Mouse (Mus musculus) gastrocnemius, adult 8-10 months (tissue): ENCODE results near the gene Rcsd1. TPM values are rescaled to one million over a fixed set of nuclear protein-coding genes. Genes with fewer than 3 reads are reported as not detected.

ENCODE experiments used
- DNase-seq, 2 experiments: peaks; one replicate each; pipeline ENCODE4 v3.0.0; 2022; ENCODE audit warnings: low spot score in 2 of 2
- total RNA-seq, 4 experiments: library from RNA; stranded (reverse); gene quantifications; 2 replicates each; pipeline ENCODE4 v1.2.4; 2022

Rcsd1 gene
- total RNA-seq, 4 experiments from 2014 or later, result 81.2 to 107 (median 103) TPM

DNA sequence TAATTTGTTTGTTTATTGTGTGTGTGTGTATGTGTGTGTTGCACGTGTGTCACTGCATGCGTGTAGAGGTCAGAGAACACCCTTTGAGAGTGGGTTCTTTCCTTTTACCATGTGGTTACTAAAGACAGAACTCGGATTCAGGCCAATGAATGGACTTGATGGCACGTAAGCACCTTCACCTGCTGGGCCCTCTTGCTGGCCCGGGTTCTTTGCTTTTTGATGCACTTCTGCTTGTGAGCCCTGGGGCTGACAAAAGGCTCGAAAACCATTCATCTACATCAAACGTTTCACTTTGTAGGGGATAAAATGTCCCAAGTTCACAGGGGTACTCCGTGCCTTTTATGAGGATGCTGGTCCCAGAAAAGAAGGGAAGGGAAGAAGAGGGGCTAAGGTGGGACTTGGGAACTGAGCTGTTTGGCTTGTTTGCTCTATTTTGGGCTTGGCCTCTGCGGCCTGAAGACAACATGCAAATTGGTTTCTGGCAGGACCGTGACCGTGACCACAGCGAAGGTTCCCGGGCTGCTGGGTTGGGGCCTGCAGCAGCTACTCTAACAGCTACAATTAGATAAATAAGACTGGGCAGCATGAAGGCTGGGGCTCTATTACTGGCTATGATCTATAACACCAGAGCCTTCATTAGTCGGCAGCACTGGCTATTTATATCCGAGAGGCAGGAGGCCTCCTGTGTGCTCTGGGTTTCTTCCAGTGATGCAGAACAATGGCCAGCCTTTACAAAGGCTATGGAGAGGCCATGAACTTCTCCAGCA is 46.9 kb downstream of the Rcsd1 start:
- peak in 1 of 2 experiments; percentile 42 for DNase-seq

DNA sequence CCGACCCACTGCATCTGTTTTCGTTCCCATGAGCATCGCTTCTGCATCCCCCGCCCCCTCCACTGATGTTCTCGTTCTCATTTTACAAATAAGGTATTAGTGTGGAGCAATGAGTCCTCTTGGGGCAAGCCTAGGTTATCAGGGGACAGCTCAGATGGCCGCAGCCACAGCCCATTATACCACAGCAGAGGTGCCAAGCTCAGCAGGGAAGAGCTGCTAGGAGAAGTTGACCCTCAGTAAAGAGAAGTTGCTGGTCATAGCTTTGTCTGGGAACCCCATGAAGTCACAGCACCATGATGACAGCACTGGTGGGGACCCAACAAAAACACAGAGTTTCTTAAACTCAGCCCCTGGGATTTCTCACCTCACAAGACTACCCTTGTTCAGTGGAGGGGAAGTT is 47.8 kb downstream of the Rcsd1 start:
- DNase-seq, result no peak

- DNase-seq, result no peak
Observed at GRCm38 (mm10) chr1:165661191-165661590, 48.4 kb downstream of the Rcsd1 start.

GRCm38 (mm10) chr1:165660774-165661173 is 48.8 kb downstream of the Rcsd1 start:
- no peak for DNase-seq

GRCm38 (mm10) chr1:165658602-165659001 is 51.0 kb downstream of the Rcsd1 start:
- DNase-seq, result peak in 1 of 2 experiments; percentile 60

DNA sequence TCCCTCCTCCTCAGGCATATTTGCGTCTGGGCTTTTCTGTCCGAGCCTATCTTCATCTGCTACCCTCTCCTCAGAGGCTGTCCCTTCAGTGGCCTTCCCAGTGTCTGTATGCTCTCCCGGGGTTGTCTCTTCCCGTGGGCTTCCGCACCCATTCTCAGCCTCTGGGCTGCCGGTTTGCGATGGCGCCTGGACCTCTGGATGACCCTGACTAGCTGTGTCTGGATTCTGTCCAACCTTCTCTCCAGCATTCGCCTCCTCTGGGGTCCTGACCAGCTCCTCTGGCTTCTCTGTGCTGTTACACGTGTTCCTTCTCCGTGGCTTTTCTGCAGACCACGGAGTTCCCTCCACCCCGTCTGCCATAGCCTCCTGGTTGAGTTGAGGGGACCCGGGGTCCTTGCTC is 54.1 kb downstream of the Rcsd1 start:
- no peak for DNase-seq

GRCm38 (mm10) chr1:165655022-165655421 is 54.5 kb downstream of the Rcsd1 start:
- peak in 1 of 2 experiments; percentile 41 for DNase-seq

DNA sequence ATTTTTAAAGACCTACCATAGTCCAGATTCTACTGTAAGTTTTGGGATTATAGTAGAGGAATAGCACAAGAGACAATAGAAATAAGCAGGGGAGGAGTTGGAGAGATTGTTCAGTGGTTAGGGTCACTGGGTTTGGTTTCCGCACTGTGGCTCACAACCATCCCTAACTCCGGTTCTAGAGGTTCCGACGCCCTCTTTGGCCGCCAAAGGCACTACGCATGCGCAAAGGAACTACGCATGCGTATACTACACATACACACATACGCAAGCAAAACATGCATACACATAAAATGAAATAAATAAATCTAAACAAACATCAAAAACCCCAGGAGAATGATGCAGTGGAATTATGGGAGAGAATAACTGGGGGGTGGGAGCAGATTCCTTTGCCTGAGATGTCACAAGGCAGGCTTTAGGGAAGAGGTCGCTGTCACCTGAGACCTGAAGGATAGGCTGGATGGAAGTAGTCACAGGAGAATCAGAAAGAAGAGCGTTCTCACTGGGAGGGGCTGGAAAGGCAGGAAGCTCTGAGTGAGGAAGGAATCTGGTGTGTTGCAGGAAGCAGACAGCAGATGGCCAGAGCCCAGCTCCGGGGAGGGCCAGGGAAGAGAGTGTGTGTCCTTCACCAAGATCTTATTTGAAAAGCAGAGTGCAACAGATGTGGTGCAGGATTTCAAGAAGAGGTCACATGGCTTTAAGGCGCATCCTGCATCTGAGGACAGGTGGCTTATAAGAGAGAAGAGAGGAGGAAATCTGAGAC is 56.3 kb downstream of the Rcsd1 start:
- no peak for DNase-seq

- DNase-seq, result no peak
Observed at GRCm38 (mm10) chr1:165652507-165652906, 57.0 kb downstream of the Rcsd1 start.

DNA sequence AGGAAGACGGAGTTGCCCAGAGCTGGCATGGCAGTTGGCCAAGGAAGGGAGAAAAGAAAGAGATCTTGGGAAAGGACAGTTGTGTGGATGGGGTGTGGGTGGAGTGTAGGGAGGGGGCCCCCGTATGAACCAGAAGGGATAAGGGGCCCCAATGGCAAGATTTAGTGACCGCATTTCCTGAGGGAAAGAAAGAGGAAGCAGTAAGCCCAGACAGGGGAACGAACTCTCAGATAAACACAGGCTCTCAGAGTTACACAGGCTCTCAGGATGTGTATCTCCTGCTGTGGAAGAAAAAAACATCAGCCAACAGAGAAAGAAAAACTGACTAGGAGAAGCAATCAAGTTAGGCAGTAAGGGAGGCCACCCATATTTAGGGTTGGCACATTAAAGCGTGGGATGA is 58.4 kb downstream of the Rcsd1 start:
- no peak for DNase-seq

DNA sequence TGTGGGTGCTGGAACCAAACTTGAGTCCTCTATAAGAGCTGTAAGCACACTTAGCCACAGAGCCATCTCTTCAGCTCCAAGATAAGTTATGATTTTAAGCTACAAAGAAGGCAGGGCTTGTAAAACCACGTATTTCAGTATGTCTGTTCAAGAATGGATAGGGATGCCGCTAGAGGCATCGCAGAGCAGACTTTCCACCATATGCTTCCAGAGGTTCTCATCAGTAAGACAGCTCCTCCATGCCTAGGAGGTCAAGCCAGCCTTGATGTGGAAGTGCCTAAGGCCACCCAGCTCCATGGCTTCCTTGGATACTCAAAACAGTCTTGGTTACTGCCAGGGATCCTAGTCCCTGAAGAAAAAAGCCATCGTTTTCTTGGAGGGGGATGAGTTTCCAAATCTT is 64.5 kb downstream of the Rcsd1 start:
- no peak for DNase-seq

- DNase-seq, result no peak
Observed at GRCm38 (mm10) chr1:165643735-165644134, 65.8 kb downstream of the Rcsd1 start.

DNA sequence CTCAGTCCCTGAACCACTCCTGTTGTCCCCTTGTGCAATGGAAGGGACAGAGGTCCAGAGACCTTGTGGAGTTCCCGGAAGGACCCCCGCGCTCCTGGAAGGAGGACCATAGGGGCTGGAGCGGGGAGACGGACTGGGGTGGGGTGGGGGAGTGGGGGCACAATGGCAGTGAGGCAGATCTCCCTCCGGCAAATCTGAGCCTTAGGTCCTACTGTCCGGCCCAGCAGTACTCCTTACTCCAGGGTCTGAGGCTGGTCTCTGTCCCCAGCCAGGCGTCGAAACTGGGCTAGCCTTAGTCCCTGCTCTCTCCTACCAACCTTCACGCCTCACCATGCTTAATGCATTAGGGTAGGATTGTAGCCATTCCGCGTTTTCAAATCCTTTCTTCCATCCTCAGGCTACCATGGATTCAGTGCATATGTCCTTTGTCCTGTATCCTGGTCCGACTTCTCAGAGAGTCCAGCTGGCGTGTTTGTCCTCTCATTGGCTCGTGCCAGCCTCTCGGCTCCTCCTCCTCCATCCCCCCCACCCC is 66.7 kb downstream of the Rcsd1 start:
- no peak for DNase-seq

- peak; percentile 77 to 83 for DNase-seq
Observed at GRCm38 (mm10) chr1:165641786-165642771, 67.5 kb downstream of the Rcsd1 start.

DNA sequence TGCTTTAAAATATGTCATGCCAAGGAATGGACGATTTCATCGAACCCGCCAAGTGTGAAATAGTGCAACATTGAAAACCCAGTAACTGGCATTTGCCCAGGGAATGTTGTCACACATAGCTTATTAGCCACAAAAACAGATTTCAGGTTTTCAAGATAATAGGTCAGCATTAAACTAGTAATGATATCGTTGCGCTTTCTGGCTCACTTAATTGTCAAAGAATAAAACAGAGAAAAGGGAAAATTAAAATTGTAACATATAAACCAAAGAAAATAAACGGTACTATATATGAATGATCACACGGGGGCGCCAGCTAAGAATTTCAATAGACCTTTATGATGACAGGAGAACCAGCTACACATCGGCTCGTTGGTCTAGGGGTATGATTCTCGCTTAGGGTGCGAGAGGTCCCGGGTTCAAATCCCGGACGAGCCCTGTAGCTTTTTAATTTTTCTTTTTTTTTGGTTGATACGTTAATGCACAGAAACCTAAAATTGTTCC is 68.2 kb downstream of the Rcsd1 start:
- DNase-seq, result peak; percentile 43 to 61

DNA sequence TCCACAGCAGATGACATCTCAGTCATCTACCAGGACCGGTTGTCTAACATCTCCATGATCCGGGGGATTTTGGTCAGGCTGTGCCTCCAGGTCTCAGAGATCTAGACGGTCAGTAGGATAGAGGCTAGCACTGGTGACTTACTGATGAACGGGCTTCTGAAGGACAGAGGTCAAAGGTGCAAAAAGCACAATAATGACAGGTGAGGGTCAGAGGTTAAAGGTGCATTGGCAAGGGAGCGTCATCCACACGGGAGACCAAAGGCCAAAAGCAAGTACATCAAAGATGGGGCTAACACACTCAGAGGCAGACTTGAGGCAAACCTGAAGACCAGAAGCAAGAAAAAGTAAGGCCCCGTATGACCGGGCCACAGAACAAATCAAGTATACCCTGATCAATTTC is 73.3 kb downstream of the Rcsd1 start:
- no peak for DNase-seq

DNA sequence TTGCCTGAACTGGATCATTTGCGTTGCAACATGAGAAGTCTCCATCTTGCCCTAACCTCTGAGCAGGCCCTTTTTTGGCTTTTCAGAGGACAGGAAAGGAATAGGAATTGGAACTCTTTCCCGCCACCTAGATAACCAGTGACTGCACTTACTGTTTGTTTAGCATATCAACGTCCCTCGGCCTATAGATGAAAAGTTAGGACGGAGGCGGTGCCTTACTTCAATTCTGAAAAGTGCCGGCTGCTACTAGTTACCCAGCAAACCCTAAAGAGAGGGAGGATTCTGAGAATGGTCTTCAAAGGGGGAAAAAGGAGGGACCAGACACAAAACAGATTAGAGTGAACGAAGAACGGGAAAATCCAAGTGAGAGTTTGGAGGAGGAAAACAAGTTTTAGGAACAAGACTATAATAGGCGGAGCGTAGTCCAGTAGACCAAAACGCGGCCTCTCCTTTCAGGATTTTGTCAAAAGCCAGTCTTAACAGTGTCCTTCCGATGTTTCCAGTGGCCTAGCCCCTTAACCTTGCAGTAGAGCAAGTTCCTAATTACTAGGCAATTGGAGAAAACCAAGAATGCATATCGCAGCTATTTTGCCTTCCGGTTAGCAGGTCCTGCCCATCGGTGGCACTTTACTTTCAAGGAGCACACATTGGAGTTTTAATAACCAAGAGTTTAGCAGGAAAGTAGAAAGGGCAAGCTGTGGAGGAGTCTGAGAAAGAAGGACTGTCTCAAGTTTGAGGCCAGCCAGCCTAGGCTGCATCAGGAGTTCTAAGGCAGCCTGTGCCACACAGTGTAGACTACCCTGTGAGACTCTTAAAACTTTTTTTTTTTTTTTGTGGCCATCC is 74.3 kb downstream of the Rcsd1 start:
- DNase-seq, result no peak

DNA sequence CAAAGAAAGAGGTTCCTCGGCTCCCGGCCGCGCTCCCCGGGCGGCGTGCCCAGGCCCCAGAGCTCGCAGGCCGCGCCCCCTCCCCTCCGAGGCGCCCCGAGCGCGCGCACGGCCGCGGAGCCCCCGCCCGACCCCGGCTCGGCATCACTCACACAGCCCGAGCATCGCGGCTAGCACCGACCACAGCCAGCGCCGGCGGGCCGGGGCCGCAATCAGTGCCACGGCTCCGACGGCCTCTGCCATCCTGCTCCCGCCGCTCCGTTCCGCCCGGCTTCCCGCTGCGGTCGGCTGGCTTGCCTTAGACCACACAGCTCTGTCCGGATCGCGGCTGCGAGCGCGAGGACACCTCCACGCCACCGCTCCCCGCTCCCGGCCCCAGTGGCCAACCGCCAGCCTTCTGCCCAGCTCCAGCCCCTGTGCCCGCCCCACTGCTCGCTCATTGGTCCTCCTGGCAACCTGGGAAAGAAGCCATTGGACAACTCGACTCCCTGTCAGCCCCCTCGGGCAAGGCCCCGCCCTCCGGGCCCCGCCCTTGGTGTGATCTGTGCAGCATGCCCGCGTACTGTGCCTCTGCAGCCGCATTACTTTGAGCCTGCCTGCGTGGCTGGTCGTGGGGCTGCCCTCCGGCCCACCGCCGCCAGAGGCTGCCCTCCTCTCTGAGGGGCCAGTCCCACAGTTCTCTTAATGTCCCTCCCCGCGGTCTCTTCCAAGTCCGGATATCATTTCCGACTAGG is 75.2 kb downstream of the Rcsd1 start, which contains the start of gene Mpzl1:
TSS of gene Mpzl1 (minus strand) at position 388 of the 734 bp plus-strand sequence.
- peak; percentile 99 for DNase-seq

DNA sequence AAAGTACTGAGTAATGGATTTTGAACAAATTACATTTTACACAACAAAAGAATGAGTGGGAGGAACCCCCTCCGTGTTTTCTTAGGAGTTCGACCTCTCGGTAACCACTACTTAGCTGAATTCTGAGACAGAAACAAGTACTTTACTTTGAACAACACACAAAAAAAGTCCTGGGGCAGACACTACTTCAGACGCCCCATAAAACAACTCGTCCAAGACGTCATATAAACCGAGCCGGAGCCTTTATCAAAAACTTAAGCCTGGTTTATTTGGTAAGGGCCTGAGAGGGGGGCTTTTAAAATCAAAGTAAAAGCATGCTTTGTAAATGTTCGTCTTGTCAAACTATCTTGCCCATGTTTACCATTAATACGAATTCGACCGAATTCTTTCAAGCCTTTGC is 76.2 kb downstream of the Rcsd1 start:
- DNase-seq, result no peak
